Mouse (Mus musculus): ENCODE data around the gene Myef2. TPM values are rescaled to one million over a fixed set of nuclear protein-coding genes. Genes with fewer than 3 reads are reported as not detected.

Myef2 gene
- polyA plus RNA-seq, 1 experiment from 2014 or later, result 164 TPM

Other genes starting within 250 kb of the Myef2 start
- 4.3 and 4.5 TPM in 2 replicates for gene Slc24a5, start 55.5 kb downstream of the Myef2 start, polyA plus RNA-seq (2015; fragmentation: Nextera tagmentation; extraction: Ambion mirVana)
- gene Ctxn2, start 13.0 kb upstream of the Myef2 start, polyA plus RNA-seq (2015; fragmentation: Nextera tagmentation; extraction: Ambion mirVana), result 23.4 and 27.4 TPM in 2 replicates
- 0.04 TPM in 2 replicates for gene Slc12a1, start 28.8 kb upstream of the Myef2 start, polyA plus RNA-seq (2015; fragmentation: Nextera tagmentation; extraction: Ambion mirVana)
- gene Dut, start 123.5 kb upstream of the Myef2 start, polyA plus RNA-seq (2015; fragmentation: Nextera tagmentation; extraction: Ambion mirVana), result 72.8 and 75.4 TPM in 2 replicates